Mouse (Mus musculus): ENCODE results near the gene Lck.

DNA sequence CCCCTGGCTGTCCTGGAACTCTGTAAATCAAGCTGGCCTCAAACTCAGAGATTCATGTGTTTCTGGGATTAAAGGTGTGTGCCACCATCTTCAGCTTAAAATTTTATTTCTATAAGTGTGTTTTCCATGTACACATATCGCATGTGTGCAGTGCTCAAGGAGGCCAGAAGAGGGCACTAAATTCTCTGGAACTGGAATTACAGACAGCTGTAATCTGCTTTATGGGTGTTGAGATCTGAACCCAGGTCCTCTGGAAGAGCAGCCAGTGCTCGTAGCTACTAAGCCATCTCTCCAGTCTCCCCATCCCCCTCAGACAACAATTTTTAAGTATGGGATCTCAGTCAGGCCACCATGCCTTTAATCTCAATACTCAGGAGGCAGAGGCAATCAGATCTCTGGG lies 24.1 kb downstream of the Lck start:
- TF ChIP-seq TAL1 (IDR thresholded peaks at IDR 0.05; ENCODE audit: low read length) (no peak), GATA1 (IDR thresholded peaks at IDR 0.05; ENCODE audit: low read length) (no peak)
